Comparison of ENCODE assay signal across 8 mouse cellular contexts in genomic region chr12:106174981-106175700, GRCm38 (mm10).
A peak's percentile ranks its signal among the peaks of the same experiment; 100 is the strongest.
DNase-seq lines count a peak whose midpoint lies in the region; ATAC-seq lines count a peak whose summit lies in the region.

No protein-coding gene starts in this region.

- no peaks in the 10 kb centered on the region for H3K36me3 ChIP-seq in lung, embryonic 16.5 days (ENCODE audit: control insufficient read depth, insufficient read depth, low read length)
- no peaks in the 10 kb centered on the region for H3K36me3 ChIP-seq in neural tube, embryonic 11.5 days (ENCODE audit: control insufficient read depth, insufficient read depth, low read length)

- H3K4me3 ChIP-seq in lung, embryonic 16.5 days (ENCODE audit: low read length), result peak overlapping the region; percentile 47
- H3K4me3 ChIP-seq in neural tube, embryonic 11.5 days (ENCODE audit: low read depth, low read length), result peak overlapping the region; percentile 30

- H3K9ac ChIP-seq in lung, embryonic 16.5 days (ENCODE audit: low read length), result 0 out of 2 replicates have a peak overlapping the region, but pooled peaks have one; percentile 24
- no peak overlapping the region for H3K9ac ChIP-seq in neural tube, embryonic 11.5 days (ENCODE audit: low read length)

- ATAC-seq in CD4-positive, CD25-positive, alpha-beta regulatory T cell, adult 4 months, result no peak
- no peak for ATAC-seq in lung, embryonic 16.5 days (ENCODE audit: low read depth)
- ATAC-seq in neural tube, embryonic 11.5 days (ENCODE audit: insufficient read depth, low FRiP score, low TSS enrichment), result peak; percentile 63
- no peak for ATAC-seq in megakaryocyte, adult 5-6 weeks (ENCODE audit: poor library complexity, severe bottlenecking)

- 3% methylated on average over 27 of the region's 27 CpGs for WGBS in lung, embryonic 16.5 days
- 2% methylated on average over 27 of the region's 27 CpGs for WGBS in neural tube, embryonic 11.5 days

- H3K27ac ChIP-seq in lung, embryonic 16.5 days (ENCODE audit: low read length), result no peak overlapping the region
- peak overlapping the region; percentile 63; the same call in 1 of the 2 replicates for H3K27ac ChIP-seq in neural tube, embryonic 11.5 days (ENCODE audit: low read depth, low read length)

- H3K4me2 ChIP-seq in lung, embryonic 16.5 days (ENCODE audit: low read depth, low read length), result peak overlapping the region; percentile 81
- H3K4me2 ChIP-seq in neural tube, embryonic 11.5 days (ENCODE audit: low read depth), result peak overlapping the region; percentile 54

- no peaks in the 10 kb centered on the region for H3K9me3 ChIP-seq in lung, embryonic 16.5 days (ENCODE audit: control insufficient read depth, low read length)
- no peaks in the 10 kb centered on the region for H3K9me3 ChIP-seq in neural tube, embryonic 11.5 days (ENCODE audit: control insufficient read depth, low read length)

- peaks cover 25% of the 10 kb centered on the region for H3K27me3 ChIP-seq in lung, embryonic 16.5 days (ENCODE audit: control insufficient read depth, insufficient read depth, low read depth, low read length)
- no peaks in the 10 kb centered on the region; the same call in 1 of the 2 replicates for H3K27me3 ChIP-seq in neural tube, embryonic 11.5 days (ENCODE audit: control insufficient read depth, insufficient read depth, low read length)

- peak; percentile 22 for DNase-seq in CD4-positive, CD25-positive, alpha-beta regulatory T cell, adult 2 months (ENCODE audit: low read depth, low spot score)
- DNase-seq in lung, postnatal 10 days, result no peak
- DNase-seq in kidney, postnatal 14 days, result peak; percentile 7
- DNase-seq in neural tube, embryonic 11.5 days (ENCODE audit: low spot score), result peak; percentile 52
- no peak for DNase-seq in spleen, adult 18-20 months

- peaks cover 5% of the 10 kb centered on the region; the same call in 1 of the 2 replicates for H3K4me1 ChIP-seq in lung, embryonic 16.5 days (replicated peaks; ENCODE audit: control insufficient read depth, insufficient read depth, low read length)
- peaks cover 9% of the 10 kb centered on the region; the same call in 1 of the 2 replicates for H3K4me1 ChIP-seq in neural tube, embryonic 11.5 days (ENCODE audit: control insufficient read depth, insufficient read depth, low read length)

Comparison
In these comparisons a context has a peak if more than half of its experiments do, and no peak if none do; other contexts are left out.
1. DNase-seq: peak in CD4-positive, CD25-positive, alpha-beta regulatory T cell, adult 2 months (single experiment), kidney, postnatal 14 days (single experiment) and neural tube, embryonic 11.5 days (single experiment); none in lung, postnatal 10 days (single experiment) and spleen, adult 18-20 months (0 of 2).